ENCODE assay signal across 17 mouse cellular contexts in the genomic region with DNA sequence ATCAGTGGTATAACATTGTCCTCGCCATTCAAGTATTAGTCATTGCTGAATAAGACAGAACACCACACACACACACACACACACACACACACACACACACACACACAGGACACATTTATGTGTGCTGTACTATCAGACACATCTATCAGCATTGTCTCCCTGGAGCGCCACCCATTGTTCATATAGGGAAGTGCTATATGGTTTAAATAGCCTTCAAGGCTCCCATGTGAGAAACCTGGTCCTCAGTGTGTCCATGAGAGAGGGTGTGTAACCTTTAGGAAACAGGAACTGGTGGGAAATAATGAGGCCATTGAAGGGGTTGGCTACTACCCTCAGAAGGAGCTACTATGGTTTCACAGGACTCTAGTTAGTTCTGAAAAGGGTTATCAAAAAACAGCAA. TPM values are rescaled to one million over a fixed set of nuclear protein-coding genes. Genes with fewer than 3 reads are reported as not detected.
DNase-seq lines count a peak whose midpoint lies in the region; ATAC-seq and TF ChIP-seq lines count a peak whose summit lies in the region.
"Had no signal": no experiment of that assay in that cellular context is flagged by ENCODE, and none has a peak within 500 bp of the region (broad histone marks: within the 10 kb centered on the region; RNA-seq: fewer than 3 reads in every experiment).

No protein-coding gene starts in this region.

- no peaks in the 10 kb centered on the region for H3K4me1 ChIP-seq in hindbrain, postnatal 0 days (ENCODE audit: insufficient read depth, low read length)
- no peaks in the 10 kb centered on the region for H3K4me1 ChIP-seq in hindbrain, embryonic 14.5 days (replicated peaks; ENCODE audit: control insufficient read depth, insufficient read depth, low read length)
- H3K4me1 ChIP-seq: kidney, embryonic 15.5 days; neural tube, embryonic 12.5 days had no signal

- H3K4me3 ChIP-seq in hindbrain, postnatal 0 days (ENCODE audit: low read length) = no peak overlapping the region
- no peak overlapping the region for H3K4me3 ChIP-seq in hindbrain, embryonic 14.5 days (replicated peaks; ENCODE audit: low read length)
- H3K4me3 ChIP-seq: hindbrain, embryonic 15.5 days; kidney, embryonic 15.5 days; midbrain, embryonic 13.5 days; neural tube, embryonic 12.5 days; stomach, embryonic 15.5 days had no signal

- no peaks in the 10 kb centered on the region; the same call in 1 of the 2 replicates for H3K36me3 ChIP-seq in hindbrain, postnatal 0 days (ENCODE audit: insufficient read depth, low read length)
- no peaks in the 10 kb centered on the region for H3K36me3 ChIP-seq in hindbrain, embryonic 14.5 days (replicated peaks; ENCODE audit: control insufficient read depth, insufficient read depth)
- H3K36me3 ChIP-seq: hindbrain, embryonic 15.5 days; midbrain, embryonic 13.5 days had no signal

- peak; percentile 18 for DNase-seq in hindbrain, postnatal 0 days (ENCODE audit: low spot score)
- DNase-seq in hindbrain, embryonic 14.5 days (ENCODE audit: low spot score) = no peak
- DNase-seq in 416B (ENCODE audit: low read depth) (peak; percentile 54), NIH3T3 (ENCODE audit: low read depth) (peak; percentile 23)
- DNase-seq in right cerebral cortex, adult 18-20 months = no peak
- DNase-seq in layer of hippocampus, postnatal 14 days (ENCODE audit: low spot score in 2 of 2) = no peak
- DNase-seq: cerebellum, postnatal 36 days; heart, adult 18-20 months; lung, postnatal 14 days; thymus, postnatal 25 days had no signal

- no peaks in the 10 kb centered on the region for H3K9me3 ChIP-seq in hindbrain, postnatal 0 days (ENCODE audit: low read length)
- no peaks in the 10 kb centered on the region for H3K9me3 ChIP-seq in hindbrain, embryonic 14.5 days (ENCODE audit: control insufficient read depth, low read length)
- H3K9me3 ChIP-seq: hindbrain, embryonic 15.5 days; kidney, embryonic 15.5 days; midbrain, embryonic 13.5 days; neural tube, embryonic 12.5 days; stomach, embryonic 15.5 days had no signal

- no peak overlapping the region for H3K4me2 ChIP-seq in hindbrain, postnatal 0 days (ENCODE audit: low read depth, low read length)
- H3K4me2 ChIP-seq in hindbrain, embryonic 14.5 days (replicated peaks) = no peak overlapping the region
- H3K4me2 ChIP-seq: hindbrain, embryonic 15.5 days; kidney, embryonic 15.5 days; midbrain, embryonic 13.5 days; neural tube, embryonic 12.5 days; stomach, embryonic 15.5 days had no signal

- WGBS in hindbrain, postnatal 0 days = 80% methylated on average over 2 of the region's 2 CpGs
- 80% methylated on average over 2 of the region's 2 CpGs for WGBS in hindbrain, embryonic 14.5 days

- no peak overlapping the region for H3K27ac ChIP-seq in hindbrain, postnatal 0 days
- H3K27ac ChIP-seq in hindbrain, embryonic 14.5 days = no peak overlapping the region
- H3K27ac ChIP-seq: hindbrain, embryonic 15.5 days; kidney, embryonic 15.5 days; midbrain, embryonic 13.5 days; neural tube, embryonic 12.5 days; stomach, embryonic 15.5 days had no signal

- peak; percentile 32; the same call in 1 of the 2 replicates for TF ChIP-seq CTCF in hindbrain, postnatal 0 days (IDR thresholded peaks at IDR 0.05; ENCODE audit: low read depth)

- H3K27me3 ChIP-seq in hindbrain, postnatal 0 days (ENCODE audit: insufficient read depth, low read length) = no peaks in the 10 kb centered on the region
- H3K27me3 ChIP-seq in hindbrain, embryonic 14.5 days (ENCODE audit: control insufficient read depth, insufficient read depth, low read length) = no peaks in the 10 kb centered on the region
- H3K27me3 ChIP-seq: CH12.LX; hindbrain, embryonic 15.5 days; kidney, embryonic 15.5 days; midbrain, embryonic 13.5 days; neural tube, embryonic 12.5 days; stomach, embryonic 15.5 days had no signal

- H3K9ac ChIP-seq in hindbrain, postnatal 0 days (replicated peaks; ENCODE audit: low read length) = no peak overlapping the region
- no peak overlapping the region for H3K9ac ChIP-seq in hindbrain, embryonic 14.5 days
- H3K9ac ChIP-seq: hindbrain, embryonic 15.5 days; kidney, embryonic 15.5 days; midbrain, embryonic 13.5 days; neural tube, embryonic 12.5 days; stomach, embryonic 15.5 days had no signal

- no peak for ATAC-seq in hindbrain, postnatal 0 days
- no peak for ATAC-seq in hindbrain, embryonic 14.5 days (ENCODE audit: low FRiP score)
- ATAC-seq in megakaryocyte-erythroid progenitor cell, adult 5-6 weeks (replicated peaks; ENCODE audit: low FRiP score, low TSS enrichment, poor library complexity, severe bottlenecking) = 0 out of 2 replicates have a peak, but pooled peaks have one; percentile 58
- ATAC-seq: midbrain, embryonic 13.5 days had no signal

RNA-seq across cellular contexts. Expression of a gene that starts 55.6 kb away (rescaled TPM):
- total RNA-seq in hindbrain, postnatal 0 days (2014; rRNA removed) = 15.2 and 18.8 TPM in 2 replicates
- 11.3 and 12.0 TPM in 2 replicates for polyA plus RNA-seq in hindbrain, postnatal 0 days (2015; fragmentation: Nextera tagmentation; extraction: Ambion mirVana)
- polyA plus RNA-seq in hindbrain, embryonic 14.5 days (2014; fragmentation: Nextera tagmentation; extraction: Ambion mirVana) = 15.2 and 17.9 TPM in 2 replicates
- total RNA-seq in megakaryocyte-erythroid progenitor cell, adult 5-6 weeks (2014; fragmentation: Nextera tagmentation) = 4.7 and 8.0 TPM in 2 replicates
- 4.5 and 7.8 TPM in 2 replicates for total RNA-seq in megakaryocyte-erythroid progenitor cell, adult 5-6 weeks (2017)
- 10 to 100 TPM; 51.4 to 55.3 TPM for total RNA-seq in layer of hippocampus, postnatal 14 days (2021)

Comparison
In these comparisons a context has a peak if more than half of its experiments do, and no peak if none do; other contexts are left out.
1. DNase-seq: peak in hindbrain, postnatal 0 days (single experiment), 416B (single experiment) and NIH3T3 (single experiment); none in hindbrain, embryonic 14.5 days (single experiment), right cerebral cortex, adult 18-20 months (single experiment) and layer of hippocampus, postnatal 14 days (0 of 2).